Mouse (Mus musculus): Measurements from ENCODE around the gene Top2b. TPM values are rescaled to one million over a fixed set of nuclear protein-coding genes. Genes with fewer than 3 reads are reported as not detected.

The Top2b gene
- total and polyA plus RNA-seq, 3 experiments: 29.5 to 190 (median 39.5) TPM

- DNase-seq (ENCODE audit: low read depth, low spot score): no peak
- H3K27ac ChIP-seq (ENCODE audit: control insufficient read depth, low read depth, low read length): no peak overlapping the region
- no peaks in the 10 kb centered on the region for H3K36me3 ChIP-seq (ENCODE audit: control insufficient read depth in 1 of 2, insufficient read depth in 2 of 2, low read length in 2 of 2)
These were observed 30.7 kb upstream of the Top2b start for GRCm38 (mm10) chr14:16334260-16334659.

DNA sequence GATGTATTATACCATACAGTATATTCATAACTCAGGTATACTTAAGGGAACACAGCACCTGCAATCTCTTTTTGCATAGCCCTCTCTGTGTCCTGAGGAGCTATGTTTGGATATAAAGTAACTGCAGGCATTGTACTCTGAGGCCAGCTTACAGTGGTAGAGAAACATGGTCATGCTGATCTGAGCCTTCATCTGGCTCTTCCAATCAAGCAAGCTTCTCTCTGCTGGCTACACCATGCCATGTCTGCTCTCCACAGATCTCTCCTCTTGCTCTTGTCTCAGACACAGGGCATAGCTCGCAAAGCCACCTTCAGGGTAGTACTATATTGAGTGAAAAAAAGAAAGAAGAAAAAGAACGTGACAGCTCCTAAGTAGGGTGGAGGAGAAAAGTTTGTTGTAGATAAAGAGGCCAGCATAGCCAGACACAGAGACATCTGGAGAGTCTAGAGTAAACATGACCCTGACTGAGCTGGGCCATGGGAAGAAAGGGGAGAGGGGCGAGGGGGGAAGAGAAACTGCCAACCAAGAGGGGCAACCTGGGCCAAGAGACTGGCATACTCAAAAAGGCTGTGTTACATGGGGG is 29.1 kb upstream of the Top2b start:
- H3K4me3 ChIP-seq (ENCODE audit: control insufficient read depth in 1 of 2, insufficient read depth in 1 of 2, low read depth in 2 of 2, low read length in 2 of 2): no peak overlapping the region
- H3K36me3 ChIP-seq (ENCODE audit: control insufficient read depth in 1 of 2, insufficient read depth in 2 of 2, low read length in 2 of 2): no peaks in the 10 kb centered on the region
- no peak for DNase-seq (ENCODE audit: low read depth, low spot score)
- H3K4me1 ChIP-seq (ENCODE audit: control insufficient read depth in 1 of 2, insufficient read depth in 2 of 2, low read length in 2 of 2): no peaks in the 10 kb centered on the region
- H3K9ac ChIP-seq (ENCODE audit: control insufficient read depth, low read depth, low read length, poor library complexity, severe bottlenecking): no peak overlapping the region
- TF ChIP-seq NRF1 (IDR thresholded peaks at IDR 0.05; ENCODE audit: insufficient read depth, low read depth, low read length, poor library complexity, severe bottlenecking): no peak
- no peaks in the 10 kb centered on the region for H3K79me2 ChIP-seq (ENCODE audit: control insufficient read depth, insufficient read depth, low read length, poor library complexity)
- H3K9me3 ChIP-seq (replicated peaks; ENCODE audit: insufficient read depth, low read length): no peaks in the 10 kb centered on the region
- H3K27ac ChIP-seq (ENCODE audit: control insufficient read depth, low read depth, low read length): no peak overlapping the region
- no peaks in the 10 kb centered on the region for H3K27me3 ChIP-seq (ENCODE audit: control insufficient read depth in 1 of 2, insufficient read depth in 2 of 2, low read length in 2 of 2)

More at GRCm38 (mm10) chr14:16334260-16334659, 30.7 kb upstream of the Top2b start:
- no peaks in the 10 kb centered on the region for H3K27me3 ChIP-seq (ENCODE audit: control insufficient read depth in 1 of 2, insufficient read depth in 2 of 2, low read length in 2 of 2)
- no peaks in the 10 kb centered on the region for H3K79me2 ChIP-seq (ENCODE audit: control insufficient read depth, insufficient read depth, low read length, poor library complexity)
- H3K4me1 ChIP-seq (ENCODE audit: control insufficient read depth in 1 of 2, insufficient read depth in 2 of 2, low read length in 2 of 2): no peaks in the 10 kb centered on the region; a peak in 1 of 4 replicates
- no peak overlapping the region for H3K9ac ChIP-seq (ENCODE audit: control insufficient read depth, low read depth, low read length, poor library complexity, severe bottlenecking)
- TF ChIP-seq POLR2A (IDR thresholded peaks at IDR 0.05; ENCODE audit: control insufficient read depth in 1 of 2, insufficient read depth in 1 of 2, low read depth in 1 of 2, low read length in 2 of 2, poor library complexity in 1 of 2) (no peak), MAX (IDR thresholded peaks at IDR 0.05; ENCODE audit: low read length) (no peak), ZNF384 (IDR thresholded peaks at IDR 0.05; ENCODE audit: low read depth, low read length) (no peak), RCOR1 (IDR thresholded peaks at IDR 0.05; ENCODE audit: low read depth, low read length) (no peak)
- H3K9me3 ChIP-seq (replicated peaks; ENCODE audit: insufficient read depth, low read length): no peaks in the 10 kb centered on the region
- H3K4me3 ChIP-seq (ENCODE audit: control insufficient read depth in 1 of 2, insufficient read depth in 1 of 2, low read depth in 2 of 2, low read length in 2 of 2): no peak overlapping the region

DNA sequence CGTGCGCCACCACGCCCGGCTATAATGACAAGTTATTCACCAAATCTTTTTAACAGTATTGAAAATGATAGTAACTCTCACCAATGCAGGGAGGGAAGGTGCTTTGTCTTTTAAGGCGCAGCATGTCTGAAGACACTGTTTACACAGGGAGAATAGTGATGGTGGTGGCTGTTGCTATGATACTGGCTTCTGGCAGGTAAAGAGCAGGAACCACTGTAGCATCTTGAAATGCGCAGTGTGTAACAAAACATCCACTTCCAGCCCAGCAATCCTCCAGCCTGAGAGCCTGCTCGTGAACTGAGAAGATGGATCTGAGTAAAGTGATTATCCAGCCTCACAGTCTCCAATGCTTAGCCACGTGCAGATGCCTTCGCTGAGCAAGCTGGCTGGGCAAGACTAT is 17.5 kb upstream of the Top2b start:
- Histone ChIP-seq H3K27ac (ENCODE audit: control insufficient read depth, low read depth, low read length) (no peak overlapping the region), H3K9me3 (replicated peaks; ENCODE audit: insufficient read depth, low read length) (no peaks in the 10 kb centered on the region), H3K4me3 (ENCODE audit: control insufficient read depth in 1 of 2, insufficient read depth in 1 of 2, low read depth in 2 of 2, low read length in 2 of 2) (no peak overlapping the region), H3K79me2 (ENCODE audit: control insufficient read depth, insufficient read depth, low read length, poor library complexity) (no peaks in the 10 kb centered on the region), H3K27me3 (ENCODE audit: control insufficient read depth in 1 of 2, insufficient read depth in 2 of 2, low read length in 2 of 2) (peaks cover 0 to 3% of the 10 kb centered on the region in 2 experiments; a peak in 1 of 4 replicates), H3K4me1 (ENCODE audit: control insufficient read depth in 1 of 2, insufficient read depth in 2 of 2, low read length in 2 of 2) (no peaks in the 10 kb centered on the region), H3K36me3 (ENCODE audit: control insufficient read depth in 1 of 2, insufficient read depth in 2 of 2, low read length in 2 of 2) (no peaks in the 10 kb centered on the region), H3K9ac (ENCODE audit: control insufficient read depth, low read depth, low read length, poor library complexity, severe bottlenecking) (no peak overlapping the region)
- TF ChIP-seq JUND (IDR thresholded peaks at IDR 0.05; ENCODE audit: low read depth, low read length): no peak
- no peak for TF ChIP-seq GABPA (IDR thresholded peaks at IDR 0.05; ENCODE audit: low read depth, low read length)
- DNase-seq (ENCODE audit: low read depth, low spot score): no peak

DNA sequence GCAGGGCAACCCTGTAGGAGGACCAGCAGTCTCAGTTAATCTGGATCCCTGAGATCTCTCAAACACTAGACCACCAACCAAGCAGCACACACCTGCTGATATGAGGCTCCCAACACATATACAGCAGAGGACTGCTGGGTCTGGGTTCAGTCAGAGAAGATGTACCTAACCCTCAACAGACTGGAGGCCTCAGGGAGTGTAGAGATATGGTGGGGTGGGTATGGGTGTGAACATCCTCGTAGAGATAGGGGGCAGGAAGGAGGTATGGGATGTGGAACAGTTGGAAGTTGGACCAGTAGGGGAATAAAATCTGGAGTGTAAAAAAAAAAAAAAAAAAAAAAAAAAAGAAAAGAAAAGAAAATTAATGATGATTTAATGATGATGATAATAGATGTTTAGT is 5.3 kb upstream of the Top2b start:
- H3K4me1 ChIP-seq (ENCODE audit: control insufficient read depth in 1 of 2, insufficient read depth in 2 of 2, low read length in 2 of 2): peaks cover 0 to 4% of the 10 kb centered on the region in 2 experiments; a peak in 1 of 4 replicates
- no peaks in the 10 kb centered on the region for H3K9me3 ChIP-seq (replicated peaks; ENCODE audit: insufficient read depth, low read length)
- H3K27me3 ChIP-seq (ENCODE audit: control insufficient read depth in 1 of 2, insufficient read depth in 2 of 2, low read length in 2 of 2): no peaks in the 10 kb centered on the region
- H3K27ac ChIP-seq (ENCODE audit: control insufficient read depth, low read depth, low read length): no peak overlapping the region
- no peak overlapping the region for H3K4me3 ChIP-seq (ENCODE audit: control insufficient read depth in 1 of 2, insufficient read depth in 1 of 2, low read depth in 2 of 2, low read length in 2 of 2)
- no peak overlapping the region for H3K9ac ChIP-seq (ENCODE audit: control insufficient read depth, low read depth, low read length, poor library complexity, severe bottlenecking)
- DNase-seq (ENCODE audit: low read depth, low spot score): no peak
- H3K36me3 ChIP-seq (ENCODE audit: control insufficient read depth in 1 of 2, insufficient read depth in 2 of 2, low read length in 2 of 2): peaks cover 0 to 5% of the 10 kb centered on the region in 2 experiments; a peak in 2 of 4 replicates
- peaks cover 1% of the 10 kb centered on the region; the same call in 1 of the 2 replicates for H3K79me2 ChIP-seq (ENCODE audit: control insufficient read depth, insufficient read depth, low read length, poor library complexity)
- TF ChIP-seq GABPA (IDR thresholded peaks at IDR 0.05; ENCODE audit: low read depth, low read length) (no peak), GATA1 (IDR thresholded peaks at IDR 0.05; ENCODE audit: low read depth, low read length) (no peak), MYB (IDR thresholded peaks at IDR 0.05; ENCODE audit: low read depth, low read length) (no peak), MEF2A (IDR thresholded peaks at IDR 0.05; ENCODE audit: extremely low read depth, insufficient replicate concordance, low read depth, low read length, poor library complexity, severe bottlenecking) (no peak), MAX (IDR thresholded peaks at IDR 0.05; ENCODE audit: low read length) (no peak), MAZ (IDR thresholded peaks at IDR 0.05; ENCODE audit: low read depth, low read length) (no peak), MAFK (IDR thresholded peaks at IDR 0.05; ENCODE audit: borderline replicate concordance, low read depth, low read length) (no peak), CTCF (IDR thresholded peaks at IDR 0.05 in 2 of 3, conservative IDR thresholded peaks at IDR 0.05 in 1 of 3; ENCODE audit: control insufficient read depth in 1 of 3, insufficient read depth in 1 of 3, low read depth in 2 of 3, low read length in 3 of 3, poor library complexity in 1 of 3, severe bottlenecking in 1 of 3) (no peak), USF2 (IDR thresholded peaks at IDR 0.05; ENCODE audit: borderline replicate concordance in 1 of 2, insufficient read depth in 1 of 2, low read depth in 1 of 2, low read length in 2 of 2) (no peak), SIN3A (IDR thresholded peaks at IDR 0.05; ENCODE audit: low read length) (no peak), POLR2A (IDR thresholded peaks at IDR 0.05; ENCODE audit: control insufficient read depth in 1 of 2, insufficient read depth in 1 of 2, low read depth in 1 of 2, low read length in 2 of 2, poor library complexity in 1 of 2) (no peak), NELFE (IDR thresholded peaks at IDR 0.05; ENCODE audit: low read depth, low read length) (no peak), ELF1 (IDR thresholded peaks at IDR 0.05; ENCODE audit: low read depth, low read length) (no peak), NRF1 (IDR thresholded peaks at IDR 0.05; ENCODE audit: insufficient read depth, low read depth, low read length, poor library complexity, severe bottlenecking) (no peak), MYC (IDR thresholded peaks at IDR 0.05; ENCODE audit: low read depth, low read length) (no peak)
